Mouse (Mus musculus): ENCODE data around the gene Cand2.

DNA sequence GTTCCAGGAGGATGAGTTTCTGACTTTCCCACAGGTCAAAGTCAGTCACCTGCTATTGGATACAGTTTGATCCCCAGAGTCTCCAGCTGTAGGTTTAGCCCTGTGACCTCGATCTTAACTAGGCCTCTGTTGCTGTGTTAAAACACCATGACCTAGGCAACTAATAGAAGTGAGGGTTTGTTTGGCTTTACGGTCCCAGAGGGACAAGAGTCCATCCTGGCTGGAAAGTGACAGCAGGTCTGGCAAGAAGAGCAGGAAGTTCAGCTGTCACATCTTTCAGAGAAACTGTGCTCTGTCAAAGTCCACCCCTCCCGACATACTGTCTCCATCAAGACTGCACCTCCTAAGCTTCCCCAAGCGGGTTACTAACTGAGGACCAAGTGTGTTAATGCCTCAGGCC is 3.5 kb upstream of the Cand2 start:
- TF ChIP-seq HCFC1 (IDR thresholded peaks at IDR 0.05; ENCODE audit: borderline replicate concordance, insufficient read depth, low read length) (no peak), MAFK (IDR thresholded peaks at IDR 0.05; ENCODE audit: insufficient read depth, low read depth, low read length) (no peak), CHD2 (IDR thresholded peaks at IDR 0.05; ENCODE audit: low read depth, low read length) (no peak), ZC3H11A (IDR thresholded peaks at IDR 0.05; ENCODE audit: borderline replicate concordance, low read depth, low read length) (no peak), ZNF384 (IDR thresholded peaks at IDR 0.05; ENCODE audit: low read depth, low read length) (no peak)
